Mouse (Mus musculus) embryonic facial prominence, embryonic 15.5 days (tissue): Measurements from ENCODE around the gene Olfr332. TPM values are rescaled to one million over a fixed set of nuclear protein-coding genes. Genes with fewer than 3 reads are reported as not detected.
"Not testable (repeated sequence)": the region's sequence is repeated elsewhere in the genome, so short reads cannot be mapped to it uniquely, and the experiment has no call there.

ENCODE experiments used
- ATAC-seq: fragments of 200-750 bp; cut with Nextera tagmentation; 2 replicates; pipeline ENCODE4 v1.8.0; 2017; ENCODE audit warnings: low read depth, moderate TSS enrichment; ENCODE audit not compliant: insufficient number of reproducible peaks, low FRiP score, low TSS enrichment
- H3K27ac ChIP-seq: fragments of 300-500 bp; sonication (generic); replicated peaks from 2 replicates; pipeline ENCODE4 v1.5.1; 2015; ENCODE audit warnings: mild to moderate bottlenecking, inconsistent platforms
- H3K27me3 ChIP-seq: fragments of 300-500 bp; sonication (generic); 2 replicates; pipeline ENCODE4 v1.6.1; 2015; ENCODE audit warnings: inconsistent platforms
- H3K36me3 ChIP-seq: fragments of 300-500 bp; sonication (generic); 2 replicates; pipeline ENCODE4 v1.6.1; 2015; ENCODE audit warnings: mild to moderate bottlenecking, inconsistent platforms
- H3K4me1 ChIP-seq: fragments of 300-500 bp; sonication (generic); 2 replicates; pipeline ENCODE4 v1.6.1; 2015; ENCODE audit warnings: inconsistent platforms
- H3K4me2 ChIP-seq: fragments of 300-500 bp; sonication (generic); replicated peaks from 2 replicates; pipeline ENCODE4 v1.6.1; 2015; ENCODE audit warnings: mild to moderate bottlenecking, inconsistent platforms
- H3K4me3 ChIP-seq: fragments of 300-500 bp; sonication (generic); replicated peaks from 2 replicates; pipeline ENCODE4 v1.5.1; 2015; ENCODE audit warnings: mild to moderate bottlenecking, inconsistent platforms
- H3K9ac ChIP-seq: fragments of 300-500 bp; sonication (generic); 2 replicates; pipeline ENCODE4 v1.6.1; 2015; ENCODE audit warnings: inconsistent platforms
- H3K9me3 ChIP-seq: fragments of 300-500 bp; sonication (generic); replicated peaks from 2 replicates; pipeline ENCODE4 v1.6.1; 2016; ENCODE audit warnings: inconsistent platforms
- WGBS: fragments of 180-500 bp; shearing (Covaris S2); methylation state at CpG from one replicate; pipeline ENCODE4 v1.1.7; 2015; 5-methylcytosine and 5-hydroxymethylcytosine counted together
- polyA plus RNA-seq: library from polyadenylated mRNA; unstranded; fragments of >200 nt; fragmentation: Nextera tagmentation; extraction: Ambion mirVana; gene quantifications from 2 replicates; pipeline ENCODE4 v1.2.1, GENCODE M21; 2015

The Olfr332 gene
- polyA plus RNA-seq: 0.11 and 0.31 TPM in 2 replicates

DNA sequence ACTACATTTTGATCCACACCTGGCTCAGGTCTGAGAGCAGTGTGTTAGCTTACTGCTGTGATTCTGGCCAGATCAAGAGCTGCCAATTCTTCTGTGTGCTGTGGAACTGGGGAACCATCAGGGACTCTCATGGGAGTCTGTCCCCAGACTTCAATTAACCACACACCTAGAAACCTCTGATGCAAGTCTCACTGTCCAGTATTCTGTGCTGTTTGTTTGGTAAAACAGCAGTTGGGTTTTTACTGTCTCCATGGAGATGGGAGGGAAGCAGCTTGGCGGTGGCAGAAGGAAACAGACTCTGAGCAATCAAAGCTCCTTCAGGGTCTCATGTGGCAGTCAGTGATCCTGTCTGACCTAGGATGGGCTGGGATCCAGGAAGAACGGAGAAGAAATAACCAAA, at the start of gene Olfr332:
TSS of gene Olfr332 (minus strand) at position 101 of the 400 bp plus-strand sequence.
- Histone ChIP-seq H3K4me3 (no peak within 1 kb of the TSS), H3K27me3 (no peaks in the 10 kb centered on the region), H3K36me3 (no peaks in the 10 kb centered on the region), H3K9ac (no peak within 1 kb of the TSS), H3K27ac (no peak within 1 kb of the TSS), H3K9me3 (no peaks in the 10 kb centered on the region), H3K4me2 (no peak within 1 kb of the TSS), H3K4me1 (no peaks in the 10 kb centered on the region)
- ATAC-seq: no peak
- WGBS: 80% methylated on average over 2 of the region's 2 CpGs

DNA sequence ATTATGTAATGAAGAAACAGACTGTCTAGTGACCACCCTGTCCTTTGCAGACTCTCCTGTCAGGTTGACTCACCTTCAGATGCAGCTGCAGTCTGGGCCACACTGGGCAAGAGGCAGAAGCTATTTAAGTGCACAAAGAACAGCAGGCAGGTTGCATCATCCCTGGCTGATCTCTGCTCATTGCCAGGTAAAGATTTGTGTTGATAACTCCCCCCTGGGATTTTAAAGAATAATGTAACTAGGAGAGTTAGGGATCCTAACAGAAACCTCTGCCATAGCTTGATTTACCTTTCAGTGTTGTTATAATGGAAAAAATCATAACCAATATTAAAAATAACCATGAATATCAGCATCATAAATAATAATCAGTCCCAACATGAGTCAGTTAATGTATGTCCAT, 42.4 kb upstream of the Olfr332 start, which contains the start of gene Olfr330:
TSS of gene Olfr330 (minus strand) at position 101 of the 400 bp plus-strand sequence.
- H3K36me3 ChIP-seq, H3K27ac ChIP-seq, H3K27me3 ChIP-seq, H3K9ac ChIP-seq, H3K9me3 ChIP-seq, H3K4me1 ChIP-seq, H3K4me3 ChIP-seq, H3K4me2 ChIP-seq, ATAC-seq: not testable (repeated sequence)

DNA sequence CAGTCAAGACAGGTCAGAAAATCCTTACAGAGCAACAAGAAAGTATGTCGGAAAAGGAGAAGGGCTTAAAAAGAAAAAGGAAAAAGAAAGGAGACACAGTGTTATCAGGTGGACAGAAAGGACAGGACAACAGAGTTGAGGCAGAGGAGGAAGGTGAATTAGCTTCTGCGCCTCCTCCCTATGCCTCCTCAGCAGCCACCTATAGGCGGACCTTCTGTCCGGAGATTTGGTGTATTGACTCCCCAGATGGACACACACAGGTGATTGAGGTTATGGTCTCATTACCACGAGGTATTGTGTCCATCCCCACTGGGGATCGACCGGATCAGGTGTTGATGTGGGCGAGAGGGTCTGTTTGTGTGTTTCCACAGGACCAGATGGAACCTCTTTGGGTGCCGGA, 27.4 kb upstream of the Olfr332 start:
- H3K4me3 ChIP-seq, H3K4me2 ChIP-seq, H3K9ac ChIP-seq, H3K4me1 ChIP-seq, ATAC-seq, H3K36me3 ChIP-seq, H3K27ac ChIP-seq, H3K9me3 ChIP-seq, H3K27me3 ChIP-seq: not testable (repeated sequence)
- WGBS: 92% methylated on average over 7 of the region's 9 CpGs

DNA sequence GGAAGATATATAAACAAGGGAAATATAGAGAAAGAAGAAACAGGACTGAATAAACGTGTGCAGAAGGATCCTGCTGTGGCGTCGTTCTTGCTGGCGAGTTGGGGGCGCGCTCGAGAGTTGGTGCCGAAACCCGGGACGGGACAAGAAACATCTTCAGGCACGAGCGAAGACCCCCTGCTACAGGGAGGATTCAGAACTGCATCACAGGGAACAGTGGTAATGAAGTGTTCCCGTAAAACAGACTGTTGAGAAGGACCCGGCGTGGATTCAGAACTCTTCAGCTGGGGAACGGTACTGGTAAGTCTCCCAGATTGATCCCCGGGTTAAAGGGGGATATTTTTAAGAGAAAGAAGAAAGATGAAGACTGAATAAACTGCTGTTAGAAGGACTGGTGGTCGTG, 26.6 kb upstream of the Olfr332 start:
- H3K4me1 ChIP-seq, ATAC-seq, H3K9me3 ChIP-seq, H3K9ac ChIP-seq, H3K27me3 ChIP-seq, H3K4me2 ChIP-seq, H3K4me3 ChIP-seq, H3K36me3 ChIP-seq, H3K27ac ChIP-seq: not testable (repeated sequence)
- WGBS: 92% methylated on average over 18 of the region's 18 CpGs

DNA sequence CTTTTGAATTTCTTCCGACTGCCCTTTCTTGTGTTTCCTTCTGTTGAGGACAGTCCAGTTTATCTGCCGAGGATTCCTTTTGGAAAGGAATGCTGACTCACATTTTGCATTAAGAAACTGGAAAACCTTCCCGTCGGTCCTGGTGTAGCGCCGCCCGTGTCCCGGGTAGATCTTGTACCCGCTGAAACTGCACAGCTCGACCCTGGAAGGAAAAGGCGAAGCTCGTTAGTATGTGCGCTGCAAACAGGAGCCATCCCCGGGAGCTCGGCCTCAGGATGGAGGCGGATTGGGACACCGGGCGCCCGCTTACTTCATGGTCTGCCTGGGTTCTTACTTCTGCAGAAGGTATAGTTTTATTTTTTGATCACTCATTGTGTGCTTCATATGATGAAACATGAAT, 16.7 kb upstream of the Olfr332 start:
- not testable (repeated sequence) for H3K4me1 ChIP-seq, H3K27ac ChIP-seq, H3K4me2 ChIP-seq, H3K9ac ChIP-seq, ATAC-seq, H3K27me3 ChIP-seq, H3K4me3 ChIP-seq, H3K9me3 ChIP-seq, H3K36me3 ChIP-seq
- 84% methylated on average over 19 of the region's 19 CpGs for WGBS

DNA sequence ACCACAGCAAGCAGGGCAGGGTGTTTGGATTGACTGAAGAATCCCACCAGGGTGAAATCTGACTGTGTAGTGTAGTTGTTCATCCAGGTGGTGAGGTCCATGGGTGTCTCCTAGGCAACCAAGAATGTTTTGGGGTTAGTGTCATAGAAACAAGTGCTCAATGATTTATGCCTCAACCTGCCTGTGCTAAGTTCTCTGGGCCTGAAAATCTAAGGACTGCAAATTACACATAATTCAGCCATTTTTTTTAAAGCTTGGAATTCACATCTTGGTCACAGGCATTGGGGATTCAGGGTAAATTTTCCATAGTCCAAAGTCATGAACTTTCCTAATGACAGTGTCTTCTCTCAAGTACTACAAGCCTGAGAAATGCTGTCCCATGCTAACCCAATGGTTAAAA, 10.1 kb upstream of the Olfr332 start, which contains the start of gene Olfr331:
TSS of gene Olfr331 (minus strand) at position 101 of the 400 bp plus-strand sequence.
- H3K4me3 ChIP-seq, H3K36me3 ChIP-seq, ATAC-seq, H3K27me3 ChIP-seq, H3K4me2 ChIP-seq, H3K9ac ChIP-seq, H3K4me1 ChIP-seq, H3K27ac ChIP-seq, H3K9me3 ChIP-seq: not testable (repeated sequence)

DNA sequence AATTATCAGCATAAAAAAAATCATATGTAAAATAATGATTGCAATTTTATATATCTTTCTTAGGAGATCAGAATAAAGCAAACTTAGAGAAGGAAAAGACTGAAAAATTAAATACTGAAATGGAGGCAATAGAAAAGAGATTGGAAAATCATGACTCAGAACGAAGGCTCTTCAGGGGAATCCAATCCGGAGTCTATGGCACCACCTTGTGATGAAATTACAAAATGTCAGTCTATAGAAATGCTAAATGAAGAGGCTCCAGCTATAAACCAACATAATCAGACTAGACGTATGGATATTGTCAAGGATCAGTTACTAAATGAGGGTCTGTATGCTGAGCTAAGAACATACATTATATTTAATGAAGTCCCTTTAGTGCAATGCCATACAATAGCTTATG, 6.9 kb upstream of the Olfr332 start:
- H3K27me3 ChIP-seq: no peaks in the 10 kb centered on the region
- no peak for ATAC-seq
- H3K4me1 ChIP-seq: no peaks in the 10 kb centered on the region
- WGBS: 32% methylated on average over 3 of the region's 3 CpGs
- H3K36me3 ChIP-seq: no peaks in the 10 kb centered on the region
- H3K9ac ChIP-seq: no peak overlapping the region
- no peak overlapping the region for H3K4me2 ChIP-seq
- H3K27ac ChIP-seq: no peak overlapping the region
- H3K9me3 ChIP-seq: no peaks in the 10 kb centered on the region
- H3K4me3 ChIP-seq: no peak overlapping the region

DNA sequence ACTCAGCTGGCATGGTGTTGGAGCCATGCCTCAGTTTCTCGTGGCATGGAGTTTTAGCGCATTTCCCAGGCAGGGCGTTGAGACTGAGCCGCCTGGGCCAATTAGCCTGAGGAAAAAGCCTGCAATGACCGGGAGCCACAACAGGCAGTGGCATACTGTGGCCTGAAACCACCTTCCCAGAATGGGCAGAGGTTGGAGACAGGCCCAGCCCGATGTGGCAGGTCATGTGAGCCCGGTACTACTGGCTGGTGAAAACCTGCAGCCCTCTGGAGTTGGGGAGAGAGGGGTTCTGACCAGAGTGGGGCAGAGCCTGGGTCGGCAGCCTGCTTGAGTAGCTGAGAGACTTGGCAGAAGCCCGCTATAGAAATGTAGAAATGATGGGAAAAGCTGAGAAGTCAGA, 6.4 kb upstream of the Olfr332 start:
- H3K4me2 ChIP-seq: no peak overlapping the region
- H3K4me1 ChIP-seq: no peaks in the 10 kb centered on the region
- no peaks in the 10 kb centered on the region for H3K27me3 ChIP-seq
- no peaks in the 10 kb centered on the region for H3K9me3 ChIP-seq
- no peak overlapping the region for H3K4me3 ChIP-seq
- no peaks in the 10 kb centered on the region for H3K36me3 ChIP-seq
- ATAC-seq: no peak
- H3K27ac ChIP-seq: no peak overlapping the region
- H3K9ac ChIP-seq: no peak overlapping the region
- WGBS: 76% methylated on average over 9 of the region's 9 CpGs

DNA sequence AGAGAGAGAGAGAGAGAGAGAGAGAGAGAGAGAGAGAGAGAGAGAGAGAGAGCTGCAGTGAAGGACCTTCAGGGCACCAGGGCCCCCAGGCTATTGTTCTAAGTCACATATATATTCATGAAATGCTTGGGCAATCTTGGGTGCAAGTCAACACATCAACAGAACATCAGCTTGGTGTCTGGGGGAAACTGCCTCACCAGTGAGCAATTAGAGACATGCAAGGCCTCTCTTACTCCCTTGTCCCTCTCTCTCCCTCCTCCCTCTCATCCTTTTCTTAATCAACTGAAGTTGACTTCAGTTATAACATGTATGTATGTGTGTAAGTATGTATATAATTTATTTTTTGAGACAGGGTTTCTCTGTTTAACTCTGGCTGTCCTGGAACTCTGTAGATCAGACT, 30.2 kb downstream of the Olfr332 start, which contains the start of gene Olfr30:
TSS of gene Olfr30 (minus strand) at position 101 of the 400 bp plus-strand sequence.
- Histone ChIP-seq H3K27ac (no peak within 1 kb of the TSS), H3K4me3 (no peak within 1 kb of the TSS), H3K27me3 (no peaks in the 10 kb centered on the region), H3K4me2 (no peak within 1 kb of the TSS), H3K9me3 (no peaks in the 10 kb centered on the region), H3K4me1 (no peaks in the 10 kb centered on the region), H3K36me3 (no peaks in the 10 kb centered on the region), H3K9ac (no peak within 1 kb of the TSS)
- ATAC-seq: no peak

DNA sequence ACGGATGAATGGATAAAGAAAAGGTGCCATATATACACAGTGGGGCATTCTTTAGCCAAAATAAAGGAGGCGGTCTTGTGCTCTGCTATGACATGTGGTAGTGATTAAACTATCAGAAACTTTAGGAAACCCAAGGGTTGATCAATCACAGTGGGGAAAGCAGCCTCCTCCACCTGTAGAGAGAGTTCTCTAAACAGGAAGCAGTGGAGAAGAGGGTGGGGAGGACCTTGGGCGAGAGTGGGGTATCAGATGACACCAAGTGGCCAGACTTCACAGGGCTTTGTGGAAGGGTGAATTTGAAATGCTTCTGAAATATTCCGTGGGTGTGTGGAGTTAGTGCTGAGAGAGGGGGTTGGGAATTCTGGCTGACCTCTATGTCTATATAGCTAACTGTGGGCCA, 38.8 kb downstream of the Olfr332 start:
- H3K9me3 ChIP-seq: 0 out of 2 replicates have a peak, but pooled peaks cover 2% of the 10 kb centered on the region
- H3K27me3 ChIP-seq: no peaks in the 10 kb centered on the region
- no peak for ATAC-seq
- no peak overlapping the region for H3K9ac ChIP-seq
- H3K4me2 ChIP-seq: no peak overlapping the region
- 13% methylated on average over 4 of the region's 4 CpGs for WGBS
- H3K4me1 ChIP-seq: no peaks in the 10 kb centered on the region
- no peak overlapping the region for H3K27ac ChIP-seq
- no peaks in the 10 kb centered on the region for H3K36me3 ChIP-seq
- no peak overlapping the region for H3K4me3 ChIP-seq

DNA sequence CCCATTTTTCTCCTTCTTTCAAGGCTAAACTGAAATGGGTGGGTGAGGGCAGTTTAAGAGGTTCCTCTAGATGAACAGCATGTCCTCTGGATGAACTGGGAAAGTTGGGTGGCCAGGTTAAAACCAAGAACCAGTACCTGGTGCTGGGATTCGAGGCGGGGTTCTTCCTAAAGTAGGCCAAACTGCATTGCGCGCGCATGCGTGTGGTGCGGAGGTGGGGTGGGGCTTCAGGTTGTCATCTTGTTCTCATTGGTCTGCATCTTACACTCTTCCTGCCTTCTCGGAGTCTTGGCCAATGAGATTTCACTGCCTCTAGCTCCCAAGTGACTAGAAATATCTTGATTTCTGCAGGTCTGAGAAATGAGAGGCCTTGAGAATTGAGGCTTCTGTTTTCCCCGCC, 39.6 kb downstream of the Olfr332 start, which contains the start of gene Lypd9:
TSS of gene Lypd9 (minus strand) at position 165 of the 400 bp plus-strand sequence.
- Histone ChIP-seq H3K27ac (no peak within 1 kb of the TSS), H3K4me2 (no peak within 1 kb of the TSS), H3K27me3 (no peaks in the 10 kb centered on the region), H3K36me3 (no peaks in the 10 kb centered on the region), H3K9me3 (0 out of 2 replicates have a peak, but pooled peaks cover 2% of the 10 kb centered on the region), H3K4me3 (no peak within 1 kb of the TSS), H3K4me1 (no peaks in the 10 kb centered on the region), H3K9ac (no peak within 1 kb of the TSS)
- WGBS: 95% methylated on average over 9 of the region's 9 CpGs
- ATAC-seq: no peak
